Mouse (Mus musculus): ENCODE results near the gene Olfr825.
"Not testable (repeated sequence)": the region's sequence is repeated elsewhere in the genome, so short reads cannot be mapped to it uniquely, and the experiment has no call there.

- not testable (repeated sequence) for TF ChIP-seq GATA1 (IDR thresholded peaks at IDR 0.05; ENCODE audit: borderline replicate concordance, low read length); CTCF (IDR thresholded peaks at IDR 0.05; ENCODE audit: low read depth, low read length); POLR2AphosphoS5 (IDR thresholded peaks at IDR 0.05; ENCODE audit: insufficient replicate concordance, low read depth, low read length); TAL1 (conservative IDR thresholded peaks at IDR 0.05; ENCODE audit: low read depth, low read length); GATA2 (IDR thresholded peaks at IDR 0.05; ENCODE audit: borderline replicate concordance, low read depth, low read length)
Measured at GRCm38 (mm10) chr10:130116045-130116444, 50.5 kb downstream of the Olfr825 start.
